Mouse (Mus musculus) ES-Bruce4 (cell line): Measurements from ENCODE around the gene Dap. TPM values are rescaled to one million over a fixed set of nuclear protein-coding genes. Genes with fewer than 3 reads are reported as not detected.

Experiments
- H3K27ac ChIP-seq: 2 replicates; pipeline ENCODE4 v1.5.1; 2012; ENCODE audit warnings: low read length, inconsistent platforms; ENCODE audit not compliant: insufficient read depth
- H3K27me3 ChIP-seq: 2 replicates; pipeline ENCODE4 v1.6.1; 2012; ENCODE audit warnings: mild to moderate bottlenecking, low read length, inconsistent platforms; ENCODE audit not compliant: control insufficient read depth, poor library complexity, insufficient read depth, severe bottlenecking
- H3K36me3 ChIP-seq: 2 replicates; pipeline ENCODE4 v1.6.1; 2012; ENCODE audit warnings: inconsistent platforms, mild to moderate bottlenecking, low read length, moderate library complexity; ENCODE audit not compliant: control insufficient read depth, poor library complexity, insufficient read depth, severe bottlenecking
- H3K4me1 ChIP-seq: one replicate; pipeline ENCODE4 v1.8.1; 2011; ENCODE audit warnings: low read length; ENCODE audit not compliant: control insufficient read depth, insufficient read depth
- H3K4me3 ChIP-seq: 2 replicates; pipeline ENCODE4 v1.5.1; 2011; ENCODE audit warnings: low read depth, mild to moderate bottlenecking, low read length
- H3K9ac ChIP-seq: 2 replicates; pipeline ENCODE4 v1.6.1; 2012; ENCODE audit warnings: low read depth, mild to moderate bottlenecking, inconsistent platforms; ENCODE audit not compliant: poor library complexity, severe bottlenecking
- H3K9me3 ChIP-seq: replicated peaks from 2 replicates; pipeline ENCODE4 v1.6.1; 2012; ENCODE audit warnings: mild to moderate bottlenecking, low read length, inconsistent platforms; ENCODE audit not compliant: control insufficient read depth, poor library complexity, insufficient read depth, severe bottlenecking
- CTCF ChIP-seq: IDR thresholded peaks from one replicate; pipeline ENCODE4 v1.8.1; 2011; ENCODE audit warnings: low read depth, low read length
- EP300 ChIP-seq: IDR thresholded peaks from 2 replicates; pipeline ENCODE4 v1.6.1; 2011; ENCODE audit warnings: low read depth, low read length; ENCODE audit not compliant: insufficient read depth
- POLR2A ChIP-seq: IDR thresholded peaks from one replicate; pipeline ENCODE4 v1.8.1; 2011; ENCODE audit warnings: low read length; ENCODE audit not compliant: insufficient read depth
- polyA plus RNA-seq: library from polyadenylated mRNA; stranded (reverse); fragments of >200 nt; gene quantifications from 2 replicates; pipeline ENCODE4 v1.2.4, GENCODE M21; 2011; ENCODE audit warnings: low read depth; ENCODE audit not compliant: missing spikeins, insufficient read depth, insufficient read length

Dap gene
- polyA plus RNA-seq, 1 experiment = 22.7 TPM

- Histone ChIP-seq H3K27ac (no peak overlapping the region), H3K9ac (peak overlapping the region; percentile 70), H3K36me3 (no peaks in the 10 kb centered on the region), H3K9me3 (no peaks in the 10 kb centered on the region), H3K27me3 (no peaks in the 10 kb centered on the region), H3K4me1 (no peaks in the 10 kb centered on the region), H3K4me3 (peak overlapping the region; percentile 71)
- TF ChIP-seq POLR2A (no peak), EP300 (no peak), CTCF (no peak)
These were observed 910 bp downstream of the Dap start for GRCm38 (mm10) chr15:31224806-31225642.

DNA sequence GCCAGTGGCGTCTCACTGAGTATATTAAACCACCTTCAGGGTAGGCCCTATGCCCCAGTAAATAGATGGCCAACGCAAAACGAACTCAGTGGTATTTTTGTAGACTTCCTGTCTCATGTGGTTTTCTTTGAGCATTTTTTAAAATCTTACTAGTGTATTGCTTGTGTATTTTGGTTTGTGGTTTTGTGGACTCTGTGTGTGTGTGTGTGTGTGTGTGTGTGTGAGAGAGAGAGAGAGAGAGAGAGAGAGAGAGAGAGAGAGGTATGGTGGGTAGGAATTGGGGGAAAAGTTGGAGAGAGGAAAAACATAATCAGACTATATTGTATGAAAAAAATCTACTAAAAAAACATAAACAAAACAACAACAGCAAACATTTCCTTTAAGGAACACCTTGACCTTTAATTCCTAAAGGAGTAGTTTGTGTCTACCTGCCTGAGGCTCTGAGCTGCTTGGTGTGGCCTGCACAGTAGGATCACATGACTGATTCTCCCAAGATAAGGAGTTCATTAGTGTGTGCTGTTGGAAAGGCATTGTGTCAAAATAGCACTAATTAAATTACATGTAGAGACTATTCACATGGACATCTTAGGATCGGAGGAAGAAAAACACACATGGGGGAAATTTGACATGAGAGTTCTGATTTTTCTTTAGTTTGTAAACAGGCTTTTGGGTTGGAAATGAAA is 1.7 kb downstream of the Dap start:
- no peak overlapping the region for H3K9ac ChIP-seq
- H3K36me3 ChIP-seq = no peaks in the 10 kb centered on the region
- H3K27me3 ChIP-seq = no peaks in the 10 kb centered on the region
- H3K9me3 ChIP-seq = no peaks in the 10 kb centered on the region
- no peak overlapping the region; the same call in 1 of the 2 replicates for H3K4me3 ChIP-seq
- no peak overlapping the region for H3K27ac ChIP-seq
- H3K4me1 ChIP-seq = no peaks in the 10 kb centered on the region
- TF ChIP-seq CTCF = no peak
- no peak for TF ChIP-seq EP300
- no peak for TF ChIP-seq POLR2A

GRCm38 (mm10) chr15:31226464-31226863 is 2.4 kb downstream of the Dap start:
- H3K27ac ChIP-seq = no peak overlapping the region
- TF ChIP-seq EP300 = 0 out of 2 replicates have a peak, but pooled peaks have one; percentile 37
- peak; percentile 12 for TF ChIP-seq CTCF
- no peak for TF ChIP-seq POLR2A
- H3K9me3 ChIP-seq = no peaks in the 10 kb centered on the region
- H3K27me3 ChIP-seq = no peaks in the 10 kb centered on the region
- H3K4me3 ChIP-seq = no peak overlapping the region; the same call in 1 of the 2 replicates
- no peak overlapping the region for H3K9ac ChIP-seq
- H3K4me1 ChIP-seq = no peaks in the 10 kb centered on the region
- H3K36me3 ChIP-seq = no peaks in the 10 kb centered on the region

GRCm38 (mm10) chr15:31227793-31228192 is 3.7 kb downstream of the Dap start:
- Histone ChIP-seq H3K4me1 (no peaks in the 10 kb centered on the region), H3K4me3 (no peak overlapping the region), H3K36me3 (no peaks in the 10 kb centered on the region), H3K9me3 (no peaks in the 10 kb centered on the region), H3K27ac (no peak overlapping the region), H3K27me3 (no peaks in the 10 kb centered on the region), H3K9ac (no peak overlapping the region)
- TF ChIP-seq CTCF (no peak), POLR2A (no peak), EP300 (no peak)

- H3K9ac ChIP-seq = no peak overlapping the region
- H3K27me3 ChIP-seq = no peaks in the 10 kb centered on the region
- H3K27ac ChIP-seq = no peak overlapping the region
- no peaks in the 10 kb centered on the region for H3K4me1 ChIP-seq
- H3K9me3 ChIP-seq = no peaks in the 10 kb centered on the region
- no peak overlapping the region for H3K4me3 ChIP-seq
- no peaks in the 10 kb centered on the region for H3K36me3 ChIP-seq
- TF ChIP-seq CTCF (no peak), POLR2A (no peak), EP300 (no peak)
These were observed 8.9 kb downstream of the Dap start for GRCm38 (mm10) chr15:31233006-31233405.
